Mouse (Mus musculus): ENCODE measurements around the gene Medag. TPM values are rescaled to one million over a fixed set of nuclear protein-coding genes. Genes with fewer than 3 reads are reported as not detected.

Gene Medag
- total RNA-seq, 1 experiment, result not detected

GRCm38 (mm10) chr5:149430943-149431342 lies 19.4 kb downstream of the Medag start:
- in situ Hi-C loops (cut with MboI; ENCODE audit: low sequenced_read_pairs in 2 of 2, unreplicated experiment in 2 of 2), result no loop called here
- H3K9me3 ChIP-seq (ENCODE audit: control insufficient read depth, insufficient read depth, low read depth, low read length), result no peaks in the 10 kb centered on the region
- TF ChIP-seq HCFC1 (IDR thresholded peaks at IDR 0.05; ENCODE audit: borderline replicate concordance, insufficient read depth, low read length), result no peak
- H3K4me3 ChIP-seq (ENCODE audit: insufficient read depth in 1 of 2, low read depth in 1 of 2, low read length in 2 of 2, poor library complexity in 1 of 2, severe bottlenecking in 1 of 2), result no peak overlapping the region
- H3K36me3 ChIP-seq (ENCODE audit: control insufficient read depth, insufficient read depth, low read length, poor library complexity, severe bottlenecking), result no peaks in the 10 kb centered on the region
- DNase-seq (ENCODE audit: low read depth, low spot score), result no peak
- H3K27ac ChIP-seq (ENCODE audit: insufficient read depth, low read depth, low read length, poor library complexity, severe bottlenecking), result no peak overlapping the region
- no peak overlapping the region for H3K9ac ChIP-seq (ENCODE audit: insufficient read depth, low read depth, low read length, poor library complexity, severe bottlenecking)
- peaks cover 3 to 7% of the 10 kb centered on the region in 2 experiments; a peak in 2 of 4 replicates for H3K4me1 ChIP-seq (ENCODE audit: control insufficient read depth in 2 of 2, insufficient read depth in 2 of 2, low read length in 2 of 2, poor library complexity in 1 of 2)

GRCm38 (mm10) chr5:149433618-149434017 lies 22.1 kb downstream of the Medag start:
- TF ChIP-seq MAFK (IDR thresholded peaks at IDR 0.05; ENCODE audit: insufficient read depth, low read depth, low read length) (no peak), CHD2 (IDR thresholded peaks at IDR 0.05; ENCODE audit: low read depth, low read length) (no peak), HCFC1 (IDR thresholded peaks at IDR 0.05; ENCODE audit: borderline replicate concordance, insufficient read depth, low read length) (no peak), ZC3H11A (IDR thresholded peaks at IDR 0.05; ENCODE audit: borderline replicate concordance, low read depth, low read length) (no peak), ZNF384 (IDR thresholded peaks at IDR 0.05; ENCODE audit: low read depth, low read length) (no peak)
- no peak for DNase-seq (ENCODE audit: low read depth, low spot score)

GRCm38 (mm10) chr5:149434141-149434690 lies 22.7 kb downstream of the Medag start:
- H3K9ac ChIP-seq (ENCODE audit: insufficient read depth, low read depth, low read length, poor library complexity, severe bottlenecking), result no peak overlapping the region
- H3K27ac ChIP-seq (ENCODE audit: insufficient read depth, low read depth, low read length, poor library complexity, severe bottlenecking), result no peak overlapping the region
- TF ChIP-seq CHD2 (IDR thresholded peaks at IDR 0.05; ENCODE audit: low read depth, low read length), result no peak
- TF ChIP-seq HCFC1 (IDR thresholded peaks at IDR 0.05; ENCODE audit: borderline replicate concordance, insufficient read depth, low read length), result no peak
- TF ChIP-seq ZNF384 (IDR thresholded peaks at IDR 0.05; ENCODE audit: low read depth, low read length), result no peak
- TF ChIP-seq ZC3H11A (IDR thresholded peaks at IDR 0.05; ENCODE audit: borderline replicate concordance, low read depth, low read length), result no peak
- TF ChIP-seq MAFK (IDR thresholded peaks at IDR 0.05; ENCODE audit: insufficient read depth, low read depth, low read length), result no peak
- no peaks in the 10 kb centered on the region for H3K36me3 ChIP-seq (ENCODE audit: control insufficient read depth, insufficient read depth, low read length, poor library complexity, severe bottlenecking)
- DNase-seq (ENCODE audit: low read depth, low spot score), result no peak
- H3K9me3 ChIP-seq (ENCODE audit: control insufficient read depth, insufficient read depth, low read depth, low read length), result no peaks in the 10 kb centered on the region
- no peak overlapping the region for H3K4me3 ChIP-seq (ENCODE audit: insufficient read depth in 1 of 2, low read depth in 1 of 2, low read length in 2 of 2, poor library complexity in 1 of 2, severe bottlenecking in 1 of 2)
- in situ Hi-C loops (cut with MboI; ENCODE audit: low sequenced_read_pairs in 2 of 2, unreplicated experiment in 2 of 2), result no loop called here
- peaks cover 2% of the 10 kb centered on the region in 2 experiments; a peak in 2 of 4 replicates for H3K4me1 ChIP-seq (ENCODE audit: control insufficient read depth in 2 of 2, insufficient read depth in 2 of 2, low read length in 2 of 2, poor library complexity in 1 of 2)

More at GRCm38 (mm10) chr5:149433618-149434017, 22.1 kb downstream of the Medag start:
- Histone ChIP-seq H3K9me3 (ENCODE audit: control insufficient read depth, insufficient read depth, low read depth, low read length) (no peaks in the 10 kb centered on the region), H3K27ac (ENCODE audit: insufficient read depth, low read depth, low read length, poor library complexity, severe bottlenecking) (no peak overlapping the region), H3K9ac (ENCODE audit: insufficient read depth, low read depth, low read length, poor library complexity, severe bottlenecking) (no peak overlapping the region), H3K4me1 (ENCODE audit: control insufficient read depth in 2 of 2, insufficient read depth in 2 of 2, low read length in 2 of 2, poor library complexity in 1 of 2) (peaks cover 0 to 5% of the 10 kb centered on the region in 2 experiments; a peak in 1 of 4 replicates), H3K4me3 (ENCODE audit: insufficient read depth in 1 of 2, low read depth in 1 of 2, low read length in 2 of 2, poor library complexity in 1 of 2, severe bottlenecking in 1 of 2) (no peak overlapping the region), H3K36me3 (ENCODE audit: control insufficient read depth, insufficient read depth, low read length, poor library complexity, severe bottlenecking) (no peaks in the 10 kb centered on the region)
- in situ Hi-C loops (cut with MboI; ENCODE audit: low sequenced_read_pairs in 2 of 2, unreplicated experiment in 2 of 2), result no loop called here

- in situ Hi-C loops (cut with MboI; ENCODE audit: low sequenced_read_pairs in 2 of 2, unreplicated experiment in 2 of 2), result no loop called here
- H3K4me3 ChIP-seq (ENCODE audit: insufficient read depth in 1 of 2, low read depth in 1 of 2, low read length in 2 of 2, poor library complexity in 1 of 2, severe bottlenecking in 1 of 2), result no peak overlapping the region
- H3K4me1 ChIP-seq (ENCODE audit: control insufficient read depth in 2 of 2, insufficient read depth in 2 of 2, low read length in 2 of 2, poor library complexity in 1 of 2), result peaks cover 3 to 8% of the 10 kb centered on the region in 2 experiments; a peak in 2 of 4 replicates
- no peak overlapping the region for H3K27ac ChIP-seq (ENCODE audit: insufficient read depth, low read depth, low read length, poor library complexity, severe bottlenecking)
- no peak overlapping the region for H3K9ac ChIP-seq (ENCODE audit: insufficient read depth, low read depth, low read length, poor library complexity, severe bottlenecking)
- no peak for DNase-seq (ENCODE audit: low read depth, low spot score)
- no peaks in the 10 kb centered on the region for H3K36me3 ChIP-seq (ENCODE audit: control insufficient read depth, insufficient read depth, low read length, poor library complexity, severe bottlenecking)
- H3K9me3 ChIP-seq (ENCODE audit: control insufficient read depth, insufficient read depth, low read depth, low read length), result no peaks in the 10 kb centered on the region
- TF ChIP-seq HCFC1 (IDR thresholded peaks at IDR 0.05; ENCODE audit: borderline replicate concordance, insufficient read depth, low read length), result no peak
- no peak for TF ChIP-seq CHD2 (IDR thresholded peaks at IDR 0.05; ENCODE audit: low read depth, low read length)
- TF ChIP-seq ZC3H11A (IDR thresholded peaks at IDR 0.05; ENCODE audit: borderline replicate concordance, low read depth, low read length), result no peak
- TF ChIP-seq MAFK (IDR thresholded peaks at IDR 0.05; ENCODE audit: insufficient read depth, low read depth, low read length), result no peak
- TF ChIP-seq ZNF384 (IDR thresholded peaks at IDR 0.05; ENCODE audit: low read depth, low read length), result no peak
Observed at GRCm38 (mm10) chr5:149436541-149436940, 25.0 kb downstream of the Medag start.

- Histone ChIP-seq H3K9me3 (ENCODE audit: control insufficient read depth, insufficient read depth, low read depth, low read length) (no peaks in the 10 kb centered on the region), H3K9ac (ENCODE audit: insufficient read depth, low read depth, low read length, poor library complexity, severe bottlenecking) (no peak overlapping the region), H3K4me3 (ENCODE audit: insufficient read depth in 1 of 2, low read depth in 1 of 2, low read length in 2 of 2, poor library complexity in 1 of 2, severe bottlenecking in 1 of 2) (no peak overlapping the region), H3K4me1 (ENCODE audit: control insufficient read depth in 2 of 2, insufficient read depth in 2 of 2, low read length in 2 of 2, poor library complexity in 1 of 2) (peaks cover 3 to 8% of the 10 kb centered on the region in 2 experiments; a peak in 2 of 4 replicates), H3K27ac (ENCODE audit: insufficient read depth, low read depth, low read length, poor library complexity, severe bottlenecking) (no peak overlapping the region), H3K36me3 (ENCODE audit: control insufficient read depth, insufficient read depth, low read length, poor library complexity, severe bottlenecking) (no peaks in the 10 kb centered on the region)
- in situ Hi-C loops (cut with MboI; ENCODE audit: low sequenced_read_pairs in 2 of 2, unreplicated experiment in 2 of 2), result no loop called here
- DNase-seq (ENCODE audit: low read depth, low spot score), result no peak
- TF ChIP-seq MAFK (IDR thresholded peaks at IDR 0.05; ENCODE audit: insufficient read depth, low read depth, low read length) (no peak), ZC3H11A (IDR thresholded peaks at IDR 0.05; ENCODE audit: borderline replicate concordance, low read depth, low read length) (no peak), HCFC1 (IDR thresholded peaks at IDR 0.05; ENCODE audit: borderline replicate concordance, insufficient read depth, low read length) (no peak), ZNF384 (IDR thresholded peaks at IDR 0.05; ENCODE audit: low read depth, low read length) (no peak), CHD2 (IDR thresholded peaks at IDR 0.05; ENCODE audit: low read depth, low read length) (no peak)
Observed at GRCm38 (mm10) chr5:149437150-149437549, 25.6 kb downstream of the Medag start.

Data from ES-E14 (cell line).